Mouse (Mus musculus): ENCODE results near the gene Ppp1r26.
"Not testable (repeated sequence)": the region's sequence is repeated elsewhere in the genome, so short reads cannot be mapped to it uniquely, and the experiment has no call there.

Ppp1r26 gene

DNA sequence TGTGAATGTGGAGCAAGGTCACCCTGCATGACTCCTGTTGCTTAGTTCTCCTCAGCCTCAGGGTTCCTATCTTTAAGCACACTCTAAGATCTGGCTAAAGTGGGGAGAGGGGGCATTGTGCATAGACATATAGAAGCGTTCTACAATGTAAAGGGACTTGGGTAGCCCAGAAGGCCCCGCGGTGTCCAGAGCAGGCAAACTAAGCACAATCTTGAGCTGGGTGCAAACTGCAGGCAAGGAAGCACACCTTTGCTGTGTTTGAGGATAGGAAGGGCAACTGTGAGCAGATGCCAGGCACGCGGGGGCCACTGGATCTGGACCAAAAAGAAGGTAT, 452 bp upstream of the Ppp1r26 start:
- no peak for DNase-seq (ENCODE audit: low spot score)

DNA sequence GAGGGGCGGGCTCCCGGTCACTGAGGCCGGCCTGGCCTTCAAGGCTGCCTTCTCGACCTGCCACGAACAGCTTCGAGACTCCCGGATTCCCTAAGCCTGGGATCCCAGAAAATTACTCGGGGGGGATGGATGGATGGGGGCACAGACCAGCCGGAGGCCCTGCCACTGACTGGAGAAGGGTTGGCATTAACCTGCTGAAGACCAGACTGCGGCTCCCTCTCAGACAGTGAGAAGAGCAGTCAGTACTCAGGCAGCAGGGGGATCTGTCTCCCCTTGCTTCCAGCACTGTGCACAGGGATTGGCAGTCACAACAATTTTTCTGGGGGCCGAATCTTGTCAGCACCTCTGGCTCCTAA, 693 bp downstream of the Ppp1r26 start:
- DNase-seq (ENCODE audit: low spot score), result no peak

DNA sequence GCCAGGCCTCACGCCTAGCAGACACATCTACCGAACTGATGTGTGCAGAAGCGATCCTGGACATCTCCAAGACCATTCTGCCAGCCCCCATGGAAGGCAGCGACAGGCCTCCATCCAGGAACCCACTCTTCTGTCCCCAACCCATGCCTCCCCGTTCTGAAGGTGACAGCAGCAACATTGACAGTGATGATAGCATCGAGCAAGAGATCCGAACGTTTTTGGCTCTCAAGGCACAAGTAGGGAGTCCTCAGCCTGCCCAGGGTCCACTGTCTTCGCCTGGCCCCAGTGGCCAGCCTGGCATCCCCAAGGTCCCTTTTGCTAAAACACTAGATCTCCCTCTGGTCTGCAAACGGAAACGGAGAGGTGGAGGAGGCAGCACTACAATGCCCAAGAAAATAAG, 5.1 kb downstream of the Ppp1r26 start:
- DNase-seq (ENCODE audit: low spot score), result no peak

DNA sequence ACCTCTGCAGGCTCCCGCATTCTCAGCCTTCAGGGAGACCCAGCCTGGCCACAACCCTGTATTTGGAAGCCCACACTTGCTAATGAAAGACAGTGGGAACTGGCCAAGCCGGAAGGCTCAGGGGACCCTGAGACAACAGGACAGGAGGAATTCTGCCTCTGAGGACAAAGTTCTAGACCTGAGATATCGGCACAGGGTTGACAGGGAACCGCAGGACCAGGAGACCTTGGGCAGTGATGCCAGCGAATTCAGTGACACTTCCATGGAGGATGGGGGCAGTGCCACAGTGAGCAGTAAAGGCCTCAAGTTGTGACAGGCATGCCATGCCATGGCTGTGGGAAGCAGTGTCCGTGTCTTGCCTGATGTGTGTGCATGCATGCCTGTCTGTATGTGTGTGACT, 6.9 kb downstream of the Ppp1r26 start:
- no peak for DNase-seq (ENCODE audit: low spot score)

DNA sequence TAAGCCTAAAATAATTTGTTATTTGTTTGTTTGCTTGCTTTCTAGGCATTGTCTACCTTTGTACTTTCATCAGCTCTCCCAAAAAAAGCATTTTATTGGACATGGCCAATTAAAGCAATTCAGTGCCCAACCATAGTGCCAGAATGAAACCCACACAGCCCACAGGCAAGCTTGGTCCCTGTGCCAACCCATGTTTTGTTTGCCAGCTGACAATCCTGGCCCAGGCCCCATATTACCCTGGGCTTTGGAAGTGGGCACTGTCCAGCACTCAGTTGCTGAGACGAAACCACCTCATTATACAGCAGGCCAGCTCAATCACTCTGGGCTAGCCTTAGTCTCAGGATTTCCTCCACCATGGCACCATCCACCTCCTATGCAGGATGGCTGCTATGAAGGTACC, 10.0 kb downstream of the Ppp1r26 start:
- DNase-seq (ENCODE audit: low spot score), result no peak

DNA sequence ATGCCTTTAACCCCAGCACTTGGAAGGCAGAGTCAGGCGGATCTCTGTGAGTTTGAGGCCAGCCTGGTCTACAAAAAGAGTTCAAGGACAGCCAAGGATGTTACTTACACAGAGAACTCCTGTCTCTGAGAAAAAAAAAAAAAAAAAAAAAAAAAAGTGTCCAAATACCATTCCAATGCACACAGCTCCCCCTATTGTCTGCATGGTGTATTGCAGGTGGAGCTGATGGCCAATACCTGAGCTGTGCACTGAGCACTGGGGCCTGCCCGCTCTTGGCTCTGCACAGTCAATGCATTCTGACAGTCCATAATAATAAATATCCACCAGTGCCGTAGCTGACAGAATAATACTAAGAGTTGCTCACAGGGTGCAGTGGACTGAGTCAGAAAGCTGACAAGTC, 17.3 kb downstream of the Ppp1r26 start:
- no peak for DNase-seq (ENCODE audit: low spot score)

DNA sequence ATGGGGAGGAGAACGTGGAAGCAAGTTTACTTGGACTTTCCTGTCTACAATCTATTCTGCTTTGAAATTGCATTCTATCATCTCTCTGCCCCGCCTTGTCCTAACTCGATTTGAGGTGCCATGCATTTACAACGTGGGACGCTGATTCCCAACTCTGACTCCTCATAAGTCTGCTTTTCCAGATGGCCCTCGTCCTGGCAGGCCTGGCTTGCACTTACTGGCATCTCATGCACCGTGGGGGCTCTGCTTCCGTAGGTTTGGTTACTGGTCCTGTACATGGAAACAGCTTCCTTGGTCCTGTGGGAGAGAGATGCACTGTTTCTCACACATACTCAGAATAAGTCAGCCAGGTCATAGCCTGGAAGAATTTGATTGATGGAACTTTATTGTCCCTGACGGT, 18.3 kb downstream of the Ppp1r26 start:
- no peak for DNase-seq (ENCODE audit: low spot score)

DNA sequence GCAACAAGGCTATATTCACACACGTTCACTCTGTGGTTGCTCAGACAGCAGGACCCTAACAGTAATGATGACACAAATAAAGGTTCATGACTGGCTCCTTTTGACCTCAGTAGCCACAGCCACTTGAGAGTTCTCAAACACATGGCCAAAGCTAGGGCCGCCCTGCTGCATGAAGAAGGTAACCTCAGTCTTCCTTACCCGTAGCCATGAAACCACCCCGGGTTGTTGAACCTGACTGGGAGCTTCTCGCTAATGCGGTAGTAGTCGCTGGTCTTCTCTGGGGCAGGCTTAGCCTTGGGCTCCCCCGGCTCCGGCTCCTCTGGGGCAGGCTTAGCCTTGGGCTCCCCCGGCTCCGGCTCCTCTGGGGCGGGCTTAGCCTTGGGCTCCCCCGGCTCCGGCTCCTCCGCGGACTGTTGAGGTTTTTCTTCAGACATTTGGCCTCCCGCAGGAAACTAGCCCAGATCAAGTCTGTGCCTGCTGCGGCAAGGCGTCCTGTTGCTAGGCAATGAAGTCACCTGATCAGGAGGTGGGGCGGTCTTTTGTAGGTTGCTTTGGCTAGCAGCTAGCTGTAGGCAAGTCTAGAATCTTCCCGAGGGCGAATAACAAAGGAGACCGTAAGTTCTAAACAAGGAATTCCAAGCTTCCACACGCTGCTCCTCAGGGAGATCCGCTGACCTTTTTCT, 19.4 kb downstream of the Ppp1r26 start, which contains the start of gene 1700007K13Rik:
TSS of gene 1700007K13Rik (minus strand) at position 497 of the 683 bp plus-strand sequence.
- DNase-seq (ENCODE audit: low spot score), result peak; percentile 39

DNA sequence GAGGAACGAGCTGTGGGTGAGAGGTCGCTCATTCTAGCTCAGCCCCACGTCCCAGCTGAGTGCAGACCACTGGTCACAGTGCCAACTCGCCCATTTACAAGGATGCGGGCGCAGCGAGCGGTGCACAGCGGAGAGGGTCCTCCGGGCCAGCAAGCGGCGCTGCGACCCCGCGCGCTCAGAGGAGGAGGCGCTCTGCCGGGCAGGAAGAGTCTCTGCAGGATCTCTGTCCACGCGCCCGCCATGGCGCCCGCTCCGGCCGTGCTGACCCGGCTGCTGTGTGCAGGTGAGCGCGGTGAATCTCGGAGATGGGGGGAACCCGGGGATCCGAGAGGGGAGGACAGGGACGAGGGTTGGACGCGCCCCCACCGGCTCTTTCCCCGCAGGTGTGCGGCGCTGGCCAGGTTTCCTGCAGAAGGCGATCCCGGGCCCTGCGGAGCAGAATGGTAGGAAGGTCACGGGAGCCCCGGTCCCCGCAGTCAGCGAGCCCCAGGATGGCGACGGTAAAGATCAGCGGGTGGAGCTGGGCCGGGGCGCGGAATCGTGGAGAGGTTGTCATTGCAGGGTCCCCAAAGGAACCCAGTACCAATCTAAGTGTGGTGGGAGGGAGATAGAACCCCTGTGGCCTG, 21.4 kb downstream of the Ppp1r26 start, which contains the start of gene Mrps2:
TSS of gene Mrps2 (plus strand) at position 207 of the 626 bp plus-strand sequence.
- DNase-seq (ENCODE audit: low spot score), result peak; percentile 69

DNA sequence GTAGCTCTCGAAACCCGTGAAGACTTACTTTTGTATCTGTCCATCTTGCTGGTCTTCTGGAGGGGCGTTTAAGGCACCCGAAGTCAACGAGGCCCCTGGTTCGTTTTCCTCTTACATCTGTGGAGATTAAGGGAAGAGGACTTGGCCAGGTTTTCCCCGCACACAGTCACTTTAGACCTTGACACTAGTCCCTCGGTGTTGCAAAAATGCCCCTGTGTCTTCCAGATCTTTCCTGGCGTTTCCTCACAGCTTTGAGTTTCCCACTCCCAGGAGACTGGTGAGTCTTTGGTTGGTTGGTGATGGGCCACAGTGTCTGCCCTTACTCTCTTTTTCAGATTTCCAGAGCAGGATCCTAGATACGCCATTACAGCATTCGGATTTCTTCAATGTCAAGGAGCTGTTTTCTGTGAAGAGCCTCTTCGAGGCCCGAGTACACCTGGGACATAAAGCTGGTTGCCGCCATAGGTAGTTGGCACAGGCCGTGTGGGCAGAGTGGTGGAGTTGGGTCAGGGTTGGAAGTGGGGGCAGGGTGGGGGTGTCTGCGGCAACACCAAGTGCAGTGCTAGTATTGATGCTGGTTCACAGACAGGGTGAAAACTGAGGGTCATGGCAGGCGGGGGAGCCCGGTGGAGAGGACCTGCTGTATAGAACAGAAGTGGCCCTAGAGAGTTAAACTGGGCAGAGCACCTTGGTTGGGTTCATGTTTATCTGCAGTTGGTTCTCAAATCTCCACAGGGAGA, 22.1 kb downstream of the Ppp1r26 start:
- DNase-seq (ENCODE audit: low spot score), result no peak

DNA sequence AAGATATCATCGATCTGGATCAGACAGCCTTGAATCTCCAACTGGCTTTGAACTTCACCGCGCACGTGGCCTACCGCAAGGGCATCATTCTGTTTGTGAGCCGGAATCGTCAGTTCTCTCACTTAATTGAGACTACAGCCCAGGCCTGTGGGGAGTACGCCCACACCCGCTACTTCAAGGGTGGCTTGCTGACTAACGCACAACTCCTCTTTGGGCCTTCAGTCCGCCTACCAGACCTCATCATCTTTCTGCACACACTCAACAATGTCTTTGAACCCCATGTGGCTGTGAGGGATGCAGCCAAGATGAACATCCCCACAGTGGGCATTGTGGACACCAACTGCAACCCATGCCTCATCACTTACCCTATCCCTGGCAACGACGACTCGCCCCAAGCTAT, 22.9 kb downstream of the Ppp1r26 start:
- DNase-seq (ENCODE audit: low spot score), result no peak

DNA sequence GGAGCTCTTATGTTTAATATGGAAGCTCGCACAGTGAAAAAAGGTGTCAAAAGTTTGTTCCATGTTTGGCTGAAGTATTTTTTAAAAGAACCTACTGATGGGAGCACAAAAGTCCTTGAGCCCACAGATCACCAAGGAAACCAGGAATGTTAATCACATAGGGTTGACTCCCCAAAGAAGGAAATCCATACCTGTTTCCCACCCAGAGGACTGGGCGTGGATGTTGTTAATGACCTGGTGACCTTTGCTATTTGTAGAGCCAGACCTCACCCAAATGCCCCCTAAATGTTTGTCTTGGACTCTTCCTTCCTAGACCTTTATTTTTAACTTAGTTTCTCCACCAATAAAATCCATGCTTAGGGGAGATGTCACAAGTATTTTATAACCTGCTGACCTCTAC, 24.0 kb downstream of the Ppp1r26 start:
- no peak for DNase-seq (ENCODE audit: low spot score)

DNA sequence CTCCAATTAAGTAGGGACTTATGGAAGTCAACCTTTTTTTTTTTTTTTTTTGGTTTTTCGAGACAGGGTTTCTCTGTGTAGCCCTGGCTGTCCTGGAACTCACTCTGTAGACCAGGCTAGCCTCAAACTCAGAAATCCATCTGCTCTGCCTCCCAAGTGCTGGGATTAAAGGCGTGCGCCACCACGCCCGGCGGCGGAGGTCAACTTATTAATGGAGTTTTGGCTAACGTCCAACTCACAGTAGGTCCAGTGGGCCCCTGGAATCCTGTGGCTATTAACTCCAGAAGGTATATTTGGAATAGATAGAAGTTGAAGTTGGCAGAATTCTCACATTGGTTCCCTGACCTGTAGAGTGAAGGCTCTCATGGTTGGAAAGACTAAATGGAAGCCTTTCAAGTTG, 25.4 kb downstream of the Ppp1r26 start:
- DNase-seq (ENCODE audit: low spot score), result not testable (repeated sequence)

DNA sequence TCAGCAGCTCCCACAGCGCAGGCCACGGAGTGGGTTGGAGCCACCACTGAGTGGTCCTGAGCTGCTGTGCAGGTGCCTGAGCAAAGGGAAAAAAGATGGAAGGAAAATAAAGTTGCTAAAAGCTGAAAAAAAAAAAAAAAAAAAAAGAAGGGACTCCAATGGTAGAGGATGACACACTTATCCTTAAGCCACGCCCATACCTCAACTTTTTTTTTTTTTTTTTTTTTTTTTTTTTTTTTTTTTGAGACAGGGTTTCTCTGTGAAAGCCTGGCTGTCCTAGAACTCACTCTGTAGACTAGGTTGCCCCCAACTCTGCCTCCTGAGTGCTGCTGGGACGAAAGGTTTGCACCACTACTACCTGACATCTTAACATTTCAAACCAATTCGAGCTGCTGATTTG, 31.4 kb downstream of the Ppp1r26 start:
- DNase-seq (ENCODE audit: low spot score), result not testable (repeated sequence)

DNA sequence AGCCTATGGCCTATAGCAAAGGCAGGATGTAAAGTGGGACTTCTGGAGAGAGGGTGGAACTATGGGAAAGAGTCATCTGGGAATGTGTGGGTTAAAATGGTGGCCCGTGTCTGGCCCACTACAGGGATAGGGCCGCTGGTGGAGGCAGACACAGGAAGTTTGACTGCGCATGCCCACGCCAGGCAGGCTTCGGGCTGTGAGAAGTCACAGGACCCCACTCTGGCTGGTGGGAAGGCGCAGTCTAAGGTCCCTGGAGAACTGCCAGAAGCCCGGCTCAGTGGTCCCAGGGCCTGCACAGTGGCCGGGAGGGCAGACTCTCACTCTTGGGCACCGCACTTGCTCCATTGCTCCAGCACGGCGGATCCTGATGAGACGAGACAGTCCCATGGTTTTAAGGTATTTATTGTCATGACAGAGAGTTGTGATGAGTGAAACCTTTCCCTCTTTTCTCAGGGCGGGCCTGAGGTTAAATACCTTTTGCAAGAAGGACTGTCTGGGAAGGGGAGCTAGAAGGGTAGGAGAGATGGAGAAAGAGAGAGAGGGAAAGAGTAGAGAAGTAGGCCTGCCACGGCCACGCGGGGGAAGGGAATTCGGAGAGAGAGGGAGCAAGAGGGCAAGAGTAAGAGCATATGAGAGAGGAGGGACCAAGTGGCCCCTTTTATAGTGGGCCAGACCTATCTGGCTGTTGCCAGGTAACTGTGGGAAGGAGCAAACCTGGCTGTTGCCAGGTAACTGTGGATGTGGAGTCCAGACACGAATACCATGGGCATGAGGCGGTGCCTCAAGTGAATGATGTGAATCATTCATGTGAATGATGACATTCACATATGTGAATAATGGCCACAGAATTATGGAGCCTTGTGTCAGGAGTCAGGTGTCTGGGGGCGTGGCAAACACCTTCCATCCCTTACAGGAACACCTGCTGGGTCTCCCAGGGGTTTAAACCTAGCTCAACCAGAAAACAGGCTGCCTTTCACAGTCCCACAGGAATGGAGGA, 32.9 kb downstream of the Ppp1r26 start:
- no peak for DNase-seq (ENCODE audit: low spot score)

DNA sequence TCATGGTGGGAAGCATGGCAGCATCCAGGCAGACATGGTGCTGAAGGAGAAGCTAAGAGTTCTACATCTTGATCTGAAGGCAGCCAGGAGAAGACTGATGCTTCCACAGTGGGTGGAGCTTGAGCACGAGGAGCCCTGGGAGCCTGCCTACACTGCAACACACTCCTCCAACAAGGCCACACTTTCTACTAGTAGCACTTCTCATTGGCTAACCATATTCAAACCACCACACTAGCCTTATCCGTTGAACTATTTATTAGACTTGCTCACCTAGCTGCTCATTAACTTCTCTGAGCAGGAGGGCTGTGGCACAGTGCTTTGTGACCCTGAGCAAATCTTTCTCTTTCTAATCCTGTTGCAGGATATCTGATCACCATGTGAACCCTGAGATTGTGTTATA, 37.3 kb downstream of the Ppp1r26 start:
- no peak for DNase-seq (ENCODE audit: low spot score)

DNA sequence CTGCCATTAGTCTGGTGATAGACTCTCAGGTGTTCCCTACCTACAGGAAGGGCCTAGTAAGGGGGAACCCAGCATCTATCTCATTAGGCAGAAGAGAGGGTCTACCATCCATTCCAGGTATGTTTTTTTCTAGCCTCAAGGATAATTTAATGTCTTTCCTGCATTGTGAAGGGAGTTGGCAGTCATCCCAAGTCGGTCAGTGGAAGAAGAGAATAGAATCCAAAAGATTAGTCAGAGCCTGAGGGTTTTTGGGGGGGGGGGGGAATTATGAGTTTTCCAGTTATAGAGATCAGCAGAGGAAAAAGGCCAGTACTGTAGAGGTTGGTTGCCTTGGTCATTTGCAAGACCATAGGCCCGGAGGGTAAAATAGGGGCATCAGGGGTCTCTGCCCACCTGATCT, 47.9 kb downstream of the Ppp1r26 start:
- no peak for DNase-seq (ENCODE audit: low spot score)

DNA sequence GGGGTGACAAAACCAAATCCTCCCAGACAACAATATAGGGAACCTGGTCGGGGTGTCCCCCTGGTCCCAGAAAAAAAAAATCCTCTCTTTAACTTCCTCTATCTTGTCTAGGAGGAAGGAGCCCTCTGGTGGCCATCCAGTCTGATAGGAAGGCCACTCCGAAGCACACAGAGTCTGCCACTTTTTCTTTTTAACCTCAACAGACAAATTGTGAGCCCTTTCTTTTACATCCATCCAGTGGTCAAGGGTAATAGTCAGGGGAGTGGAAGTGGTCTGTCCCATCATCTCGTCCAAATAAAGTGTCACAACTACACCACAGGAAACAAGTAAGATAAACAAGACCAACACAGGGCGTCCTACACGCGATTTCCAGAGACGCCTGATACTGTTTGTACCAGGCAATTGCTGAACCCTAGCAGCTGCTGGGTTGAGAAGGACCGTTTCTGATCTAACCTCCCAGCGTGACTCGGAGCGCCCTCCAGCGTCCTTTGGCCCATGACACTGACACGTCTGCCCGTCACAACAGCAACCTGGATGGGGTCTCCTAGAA, 48.7 kb downstream of the Ppp1r26 start:
- no peak for DNase-seq (ENCODE audit: low spot score)

DNA sequence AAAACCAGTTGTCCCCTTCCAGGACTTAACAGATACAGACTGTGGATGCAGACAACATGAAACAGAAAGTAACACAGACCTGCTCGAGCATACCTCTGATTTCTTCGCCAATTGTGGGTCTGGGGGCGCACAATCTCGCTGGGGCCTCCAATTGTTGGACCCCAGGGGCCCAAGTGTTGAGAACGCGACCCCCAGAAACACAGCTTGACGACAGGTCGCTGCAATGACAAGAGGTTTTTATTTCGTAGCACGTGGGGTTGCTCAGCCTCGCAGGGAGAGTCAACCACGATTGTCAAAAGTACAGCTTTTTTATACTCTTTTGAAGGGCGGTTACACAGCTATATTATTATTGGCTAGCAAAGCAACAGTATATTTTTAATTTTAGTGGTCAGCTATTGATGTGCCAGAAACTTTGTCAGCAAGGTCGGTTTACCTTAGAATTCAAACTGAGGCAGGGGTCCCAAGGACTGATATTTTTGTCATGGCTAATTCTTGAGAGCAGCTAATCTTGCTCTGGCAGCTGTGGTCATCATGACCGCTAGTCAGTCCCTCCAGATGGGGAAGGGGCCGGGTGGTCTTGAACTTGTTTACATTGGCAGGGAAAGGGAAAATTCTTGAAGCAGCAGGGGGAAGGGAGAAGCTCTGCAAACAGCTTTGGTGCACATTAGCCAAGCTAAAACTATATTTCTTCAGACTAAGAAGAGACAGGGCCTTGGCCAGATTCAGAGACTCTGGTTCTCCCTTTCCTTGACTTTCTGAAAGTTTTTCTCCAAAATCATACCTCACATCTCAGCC, 49.4 kb downstream of the Ppp1r26 start:
- DNase-seq (ENCODE audit: low spot score), result no peak

DNA sequence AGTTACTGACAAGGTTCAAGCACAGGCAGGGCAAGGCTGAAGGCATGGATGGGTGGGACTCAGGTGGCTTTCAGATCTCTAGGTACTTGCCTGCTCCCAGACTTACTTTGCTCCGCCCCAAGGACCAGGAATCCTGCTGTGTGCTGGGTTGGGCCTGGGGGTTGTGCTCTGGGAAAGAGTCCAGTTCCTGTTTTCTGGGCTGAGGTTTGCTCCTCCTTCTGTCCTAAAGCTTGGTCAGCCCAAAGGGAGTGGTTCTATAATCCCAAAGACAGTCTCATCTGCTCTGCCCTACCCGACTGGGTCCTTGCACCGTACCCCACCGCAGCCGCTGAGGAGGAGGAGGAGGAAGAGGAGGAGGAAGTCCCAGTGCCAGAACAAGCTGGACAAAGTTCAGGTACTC, 50.1 kb downstream of the Ppp1r26 start, which contains the start of gene Gbgt1:
TSS of gene Gbgt1 (plus strand) at position 221 of the 400 bp plus-strand sequence.
- DNase-seq (ENCODE audit: low spot score), result no peak

DNA sequence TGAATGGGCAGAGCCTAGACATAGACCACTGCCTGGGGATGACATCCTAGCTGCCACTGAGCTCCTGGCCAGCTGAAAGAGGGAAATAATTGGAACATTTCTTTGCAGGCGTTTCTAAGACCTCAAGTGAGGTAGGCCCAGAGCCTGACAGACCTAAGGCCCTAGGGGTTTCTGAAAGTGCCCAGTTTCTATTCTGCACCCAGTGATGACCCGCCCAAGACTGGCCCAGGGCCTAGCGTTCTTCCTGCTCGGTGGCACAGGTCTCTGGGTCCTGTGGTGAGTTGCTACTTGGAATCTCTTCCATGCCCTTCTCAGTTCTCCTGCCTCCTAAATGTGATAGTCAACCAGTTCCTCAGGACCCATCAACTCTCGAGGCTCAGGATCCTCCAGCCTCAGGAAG, 51.0 kb downstream of the Ppp1r26 start:
- no peak for DNase-seq (ENCODE audit: low spot score)
